Mouse (Mus musculus): Measurements from ENCODE around the gene Ifnlr1. TPM values are rescaled to one million over a fixed set of nuclear protein-coding genes. Genes with fewer than 3 reads are reported as not detected.

Gene Ifnlr1
- polyA plus RNA-seq, 1 experiment from 2014 or later: 0.24 TPM

DNA sequence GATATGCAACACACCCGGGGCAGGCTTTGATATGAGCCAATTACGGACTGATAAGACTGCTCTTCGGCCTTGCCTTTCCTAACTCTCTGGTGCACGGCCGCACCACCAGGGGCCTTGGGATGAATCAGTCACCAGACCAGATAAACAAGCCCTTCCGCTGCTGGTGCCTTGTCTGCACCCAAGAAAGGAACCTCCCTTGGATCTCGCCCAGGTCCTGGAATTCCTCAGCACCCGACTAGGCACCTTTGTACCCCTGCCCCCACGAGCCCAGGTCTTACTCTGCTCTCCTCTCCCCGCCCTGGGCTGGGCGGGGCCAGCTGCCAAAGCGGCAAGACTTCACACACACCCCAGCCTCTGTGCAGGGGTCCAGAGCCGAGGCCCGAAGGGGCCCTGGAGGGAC lies 41.7 kb downstream of the Ifnlr1 start, which contains the start of gene Il22ra1:
Gene Il22ra1 (plus strand): TSS at position 356 of the 400 bp plus-strand sequence.
- Histone ChIP-seq H3K27me3 (no peaks in the 10 kb centered on the region), H3K9ac (replicated peaks) (no peak within 1 kb of the TSS), H3K36me3 (no peaks in the 10 kb centered on the region), H3K27ac (replicated peaks) (no peak within 1 kb of the TSS), H3K4me1 (no peaks in the 10 kb centered on the region), H3K4me3 (no peak within 1 kb of the TSS), H3K4me2 (replicated peaks) (no peak within 1 kb of the TSS), H3K9me3 (no peaks in the 10 kb centered on the region)
- ATAC-seq (replicated peaks): no peak
- 64% methylated on average over 14 of the region's 14 CpGs for WGBS

DNA sequence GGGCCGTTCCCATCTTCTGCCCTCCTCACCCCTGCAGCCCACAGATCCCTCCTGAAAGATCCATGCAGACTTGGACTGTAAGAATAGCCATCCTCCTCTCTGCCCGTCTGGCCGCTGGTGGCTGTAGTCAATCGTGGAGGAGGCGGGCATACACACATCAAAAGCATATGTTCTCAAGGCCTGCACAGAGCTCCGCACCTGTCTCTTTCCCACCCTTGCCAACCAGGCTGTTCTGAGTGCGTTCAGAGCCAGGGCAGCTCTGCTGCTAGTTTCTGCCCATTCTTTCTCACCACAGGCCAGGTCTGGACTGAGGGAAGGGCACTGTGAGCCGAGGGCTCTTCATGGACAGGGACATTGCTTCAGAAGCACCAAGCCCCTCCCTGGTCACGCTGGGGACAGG lies 44.1 kb downstream of the Ifnlr1 start:
- Histone ChIP-seq H3K27me3 (no peaks in the 10 kb centered on the region), H3K9ac (replicated peaks) (no peak overlapping the region), H3K27ac (replicated peaks) (no peak overlapping the region), H3K36me3 (no peaks in the 10 kb centered on the region), H3K4me1 (no peaks in the 10 kb centered on the region), H3K4me3 (no peak overlapping the region), H3K9me3 (no peaks in the 10 kb centered on the region), H3K4me2 (replicated peaks) (no peak overlapping the region)
- ATAC-seq (replicated peaks): no peak
- WGBS: 70% methylated on average over 9 of the region's 9 CpGs

DNA sequence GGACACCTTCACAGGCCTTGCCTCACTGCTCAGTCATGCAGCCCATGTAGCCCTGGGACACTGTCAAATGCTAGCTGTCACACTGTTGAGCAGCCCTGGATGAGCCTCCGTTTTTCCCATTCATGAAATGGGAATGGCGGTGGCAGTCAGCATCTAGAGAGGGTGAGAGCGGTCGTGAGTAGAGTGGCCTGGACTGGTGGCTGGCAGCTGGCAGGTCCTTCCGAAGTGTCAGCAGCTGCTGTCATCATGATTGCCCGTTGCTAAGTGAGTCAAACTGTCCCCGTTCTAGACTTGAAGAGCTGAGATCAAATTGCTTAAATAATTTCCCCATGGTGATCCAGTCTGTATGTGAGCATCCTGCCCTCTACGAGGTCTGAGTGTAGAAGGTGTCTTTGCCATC lies 44.9 kb downstream of the Ifnlr1 start:
- no peak overlapping the region for H3K9ac ChIP-seq (replicated peaks)
- H3K27me3 ChIP-seq: no peaks in the 10 kb centered on the region
- no peak overlapping the region for H3K27ac ChIP-seq (replicated peaks)
- no peaks in the 10 kb centered on the region for H3K4me1 ChIP-seq
- WGBS: 73% methylated on average over 8 of the region's 8 CpGs
- H3K36me3 ChIP-seq: no peaks in the 10 kb centered on the region
- no peak for ATAC-seq (replicated peaks)
- no peak overlapping the region for H3K4me3 ChIP-seq
- no peaks in the 10 kb centered on the region for H3K9me3 ChIP-seq
- no peak overlapping the region for H3K4me2 ChIP-seq (replicated peaks)

DNA sequence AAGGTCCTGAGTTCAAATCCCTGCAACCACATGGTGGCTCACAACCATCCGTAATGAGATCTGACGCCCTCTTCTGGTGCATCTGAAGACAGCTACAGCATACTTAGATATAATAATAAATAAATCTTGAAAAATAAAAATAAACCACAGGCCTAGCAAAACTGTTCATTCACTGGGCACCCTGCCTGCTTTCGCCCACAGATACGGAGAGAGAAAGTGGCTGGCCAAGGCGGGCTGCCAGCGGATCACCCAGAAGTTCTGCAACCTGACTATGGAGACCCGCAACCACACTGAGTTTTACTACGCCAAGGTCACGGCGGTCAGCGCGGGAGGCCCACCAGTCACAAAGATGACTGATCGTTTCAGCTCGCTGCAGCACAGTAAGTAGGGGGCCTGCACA lies 47.8 kb downstream of the Ifnlr1 start:
- ATAC-seq (replicated peaks): no peak
- H3K36me3 ChIP-seq: no peaks in the 10 kb centered on the region
- H3K9me3 ChIP-seq: no peaks in the 10 kb centered on the region
- H3K9ac ChIP-seq (replicated peaks): no peak overlapping the region
- H3K4me3 ChIP-seq: no peak overlapping the region
- no peaks in the 10 kb centered on the region for H3K4me1 ChIP-seq
- 95% methylated on average over 14 of the region's 14 CpGs for whole genome bisulfite sequencing
- H3K27ac ChIP-seq (replicated peaks): no peak overlapping the region
- H3K4me2 ChIP-seq (replicated peaks): no peak overlapping the region
- no peaks in the 10 kb centered on the region for H3K27me3 ChIP-seq

DNA sequence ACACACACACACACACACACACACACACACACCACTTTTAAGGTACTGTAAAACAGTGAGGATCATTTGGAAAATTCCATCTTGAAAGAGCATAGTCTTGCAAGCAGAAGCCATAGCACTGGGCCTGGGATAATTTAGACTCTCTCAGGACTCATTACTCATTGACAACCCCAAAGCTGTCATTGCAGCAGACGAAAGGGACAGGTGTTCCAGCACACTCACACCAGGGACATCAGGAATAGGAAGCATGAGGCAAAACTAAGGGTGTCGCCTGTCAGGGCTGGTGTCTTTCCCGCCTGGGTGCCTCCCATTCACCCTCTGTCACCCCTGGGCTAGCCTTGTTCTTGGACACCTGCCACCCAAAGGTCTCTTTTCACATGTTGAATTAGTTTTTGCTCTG lies 50.8 kb downstream of the Ifnlr1 start:
- Histone ChIP-seq H3K27me3 (no peaks in the 10 kb centered on the region), H3K4me3 (no peak overlapping the region), H3K9ac (replicated peaks) (no peak overlapping the region), H3K4me2 (replicated peaks) (no peak overlapping the region), H3K4me1 (no peaks in the 10 kb centered on the region), H3K27ac (replicated peaks) (no peak overlapping the region), H3K36me3 (no peaks in the 10 kb centered on the region), H3K9me3 (no peaks in the 10 kb centered on the region)
- no peak for ATAC-seq (replicated peaks)
- 84% methylated on average over 3 of the region's 3 CpGs for WGBS

DNA sequence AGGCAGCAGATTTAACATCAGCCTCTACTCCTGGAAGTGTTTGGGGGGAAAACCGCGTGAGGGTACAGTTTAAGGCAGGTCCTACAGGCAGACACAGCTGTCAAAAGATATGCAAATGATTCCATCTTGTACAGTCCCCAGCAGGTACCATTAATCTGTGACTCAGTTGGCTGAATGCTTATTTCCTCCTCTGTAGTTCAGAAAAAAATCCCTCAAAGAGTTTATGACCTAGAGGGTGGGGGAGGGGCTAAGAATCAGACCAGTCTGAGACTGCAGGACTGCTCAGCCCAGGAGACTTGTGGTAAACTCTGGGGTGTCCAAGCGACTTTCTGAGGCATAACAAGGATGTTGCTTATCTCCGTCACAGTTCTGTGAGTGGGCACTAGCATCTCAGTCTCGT lies 52.1 kb downstream of the Ifnlr1 start:
- no peak overlapping the region for H3K27ac ChIP-seq (replicated peaks)
- 71% methylated on average over 5 of the region's 5 CpGs for WGBS
- no peak overlapping the region for H3K4me2 ChIP-seq (replicated peaks)
- no peak for ATAC-seq (replicated peaks)
- no peaks in the 10 kb centered on the region for H3K9me3 ChIP-seq
- H3K27me3 ChIP-seq: no peaks in the 10 kb centered on the region
- no peak overlapping the region for H3K9ac ChIP-seq (replicated peaks)
- no peak overlapping the region for H3K4me3 ChIP-seq
- no peaks in the 10 kb centered on the region for H3K36me3 ChIP-seq
- H3K4me1 ChIP-seq: no peaks in the 10 kb centered on the region

DNA sequence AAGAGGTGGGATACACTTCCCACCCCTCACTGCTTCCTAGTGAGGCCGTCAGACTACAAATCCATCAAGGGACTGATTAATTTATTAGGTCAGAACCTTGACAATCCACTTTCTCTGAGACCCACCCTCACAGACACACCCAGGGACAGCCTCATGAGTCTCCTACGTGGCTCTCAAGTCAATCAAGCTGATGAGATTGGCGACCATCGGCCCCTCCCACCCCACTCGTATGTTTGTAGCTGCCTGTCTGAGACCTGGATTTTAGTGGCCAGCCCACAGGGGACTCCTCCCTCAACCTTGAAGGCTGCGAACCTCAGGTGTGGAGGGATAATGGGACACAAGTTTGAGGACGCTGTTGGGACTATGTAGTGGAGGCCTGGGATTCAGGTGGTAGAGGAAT lies 53.1 kb downstream of the Ifnlr1 start:
- H3K9me3 ChIP-seq: no peaks in the 10 kb centered on the region
- H3K9ac ChIP-seq (replicated peaks): no peak overlapping the region
- no peaks in the 10 kb centered on the region for H3K36me3 ChIP-seq
- H3K27ac ChIP-seq (replicated peaks): no peak overlapping the region
- no peaks in the 10 kb centered on the region for H3K27me3 ChIP-seq
- no peak overlapping the region for H3K4me2 ChIP-seq (replicated peaks)
- no peak for ATAC-seq (replicated peaks)
- no peaks in the 10 kb centered on the region for H3K4me1 ChIP-seq
- 76% methylated on average over 7 of the region's 7 CpGs for WGBS
- H3K4me3 ChIP-seq: no peak overlapping the region

DNA sequence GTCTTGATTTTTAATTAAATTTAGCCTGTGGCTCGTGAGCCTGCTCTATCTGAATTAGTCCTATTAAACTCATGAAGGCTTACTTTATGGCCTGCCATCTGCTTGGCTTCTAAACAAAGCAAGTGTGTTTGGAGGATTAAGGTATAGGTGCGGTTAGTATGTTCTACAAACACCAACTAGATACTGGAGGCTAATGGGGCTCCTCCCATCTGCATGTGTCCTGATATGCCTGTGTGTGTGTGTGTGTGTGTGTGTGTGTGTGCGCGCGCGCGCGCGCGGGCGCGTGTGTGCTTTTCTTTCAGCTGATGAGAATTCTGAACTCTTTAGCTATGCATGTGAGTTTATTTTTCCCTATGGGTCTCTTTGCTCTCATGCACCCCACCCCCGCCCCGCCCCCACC lies 53.6 kb downstream of the Ifnlr1 start:
- Histone ChIP-seq H3K4me3 (no peak overlapping the region), H3K4me1 (no peaks in the 10 kb centered on the region), H3K4me2 (replicated peaks) (no peak overlapping the region), H3K27me3 (no peaks in the 10 kb centered on the region), H3K9me3 (no peaks in the 10 kb centered on the region), H3K9ac (replicated peaks) (no peak overlapping the region), H3K27ac (replicated peaks) (no peak overlapping the region), H3K36me3 (no peaks in the 10 kb centered on the region)
- 94% methylated on average over 14 of the region's 14 CpGs for WGBS
- no peak for ATAC-seq (replicated peaks)

DNA sequence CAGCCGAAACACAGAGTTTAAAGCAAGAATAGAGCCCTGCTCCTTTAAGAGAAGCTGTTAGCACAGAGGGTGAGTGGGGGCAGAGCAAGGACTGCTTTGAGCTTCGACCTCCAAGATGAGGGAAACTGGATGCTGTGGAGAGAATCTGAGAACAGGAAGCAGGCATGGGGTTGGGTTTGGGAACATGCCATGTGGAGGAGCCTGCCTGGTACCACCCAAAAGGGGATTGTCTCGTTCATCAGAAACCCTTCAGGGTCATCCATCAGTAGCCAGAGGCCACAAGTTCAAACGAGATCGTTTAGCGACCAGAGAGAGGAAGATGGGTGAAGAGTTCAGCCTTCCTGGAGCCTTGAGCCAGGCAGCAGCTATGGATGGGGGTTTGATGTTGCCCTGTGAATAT lies 57.4 kb downstream of the Ifnlr1 start:
- no peaks in the 10 kb centered on the region for H3K4me1 ChIP-seq
- H3K27ac ChIP-seq (replicated peaks): no peak overlapping the region
- no peaks in the 10 kb centered on the region for H3K36me3 ChIP-seq
- no peak overlapping the region for H3K9ac ChIP-seq (replicated peaks)
- no peaks in the 10 kb centered on the region for H3K27me3 ChIP-seq
- WGBS: 58% methylated on average over 6 of the region's 6 CpGs
- H3K9me3 ChIP-seq: no peaks in the 10 kb centered on the region
- no peak overlapping the region for H3K4me3 ChIP-seq
- no peak overlapping the region for H3K4me2 ChIP-seq (replicated peaks)
- ATAC-seq (replicated peaks): no peak

DNA sequence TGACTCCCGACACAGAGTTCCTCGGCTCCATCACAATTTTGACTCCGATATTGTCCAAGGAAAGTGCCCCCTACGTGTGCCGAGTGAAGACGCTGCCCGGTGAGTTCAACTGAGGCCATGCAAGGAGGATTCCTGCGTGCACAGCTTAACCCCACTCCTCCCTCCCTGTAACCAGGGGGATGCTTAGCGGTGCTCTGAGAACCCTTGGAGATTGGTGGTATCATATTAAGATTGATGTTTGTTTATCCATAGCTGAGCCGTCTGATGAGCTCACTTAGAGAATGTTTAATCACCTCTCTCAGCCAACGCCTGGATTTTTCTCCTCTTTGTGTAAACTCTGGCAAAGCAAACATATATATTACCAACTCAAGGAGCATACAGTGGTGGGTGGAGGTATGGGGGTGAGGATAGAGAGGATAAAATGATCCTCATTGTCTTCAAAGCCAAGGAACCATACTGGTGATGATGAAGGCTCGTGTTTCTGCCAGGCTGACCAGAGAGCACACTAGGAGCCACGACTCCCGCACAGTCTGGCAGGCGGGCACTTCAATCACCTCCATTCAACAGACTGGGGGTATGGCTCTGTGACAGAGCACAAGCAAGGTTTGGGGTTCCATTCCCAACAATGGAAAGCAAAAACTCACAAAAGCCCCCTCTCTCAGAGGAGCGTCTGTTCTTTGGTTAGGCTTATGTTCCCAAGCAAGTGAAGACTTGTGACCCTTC lies 58.8 kb downstream of the Ifnlr1 start:
- Histone ChIP-seq H3K4me3 (no peak overlapping the region), H3K27me3 (no peaks in the 10 kb centered on the region), H3K9me3 (no peaks in the 10 kb centered on the region), H3K4me2 (replicated peaks) (no peak overlapping the region), H3K4me1 (no peaks in the 10 kb centered on the region), H3K9ac (replicated peaks) (no peak overlapping the region), H3K36me3 (no peaks in the 10 kb centered on the region), H3K27ac (replicated peaks) (no peak overlapping the region)
- ATAC-seq (replicated peaks): no peak
- 65% methylated on average over 16 of the region's 16 CpGs for WGBS

DNA sequence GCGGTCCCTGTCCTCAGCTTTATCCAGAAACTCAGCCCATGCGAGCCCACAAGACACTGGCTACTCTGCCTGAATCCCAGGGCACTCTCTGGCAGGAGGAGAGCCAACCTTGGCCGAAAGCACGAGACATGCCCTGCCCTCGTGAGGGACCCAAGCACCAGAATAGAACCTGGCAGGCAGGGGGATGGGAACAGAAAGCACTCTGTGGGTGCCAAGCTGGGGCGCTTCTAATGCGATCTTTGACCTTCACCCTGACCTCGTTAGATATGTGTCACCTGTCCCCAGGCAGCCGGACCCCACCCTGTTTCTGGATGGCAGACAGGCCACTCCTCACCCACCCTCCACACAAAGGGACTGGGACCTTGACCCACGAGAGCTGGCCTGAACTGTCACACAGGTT lies 59.5 kb downstream of the Ifnlr1 start:
- WGBS: 82% methylated on average over 10 of the region's 10 CpGs
- no peak for ATAC-seq (replicated peaks)
- no peaks in the 10 kb centered on the region for H3K36me3 ChIP-seq

DNA sequence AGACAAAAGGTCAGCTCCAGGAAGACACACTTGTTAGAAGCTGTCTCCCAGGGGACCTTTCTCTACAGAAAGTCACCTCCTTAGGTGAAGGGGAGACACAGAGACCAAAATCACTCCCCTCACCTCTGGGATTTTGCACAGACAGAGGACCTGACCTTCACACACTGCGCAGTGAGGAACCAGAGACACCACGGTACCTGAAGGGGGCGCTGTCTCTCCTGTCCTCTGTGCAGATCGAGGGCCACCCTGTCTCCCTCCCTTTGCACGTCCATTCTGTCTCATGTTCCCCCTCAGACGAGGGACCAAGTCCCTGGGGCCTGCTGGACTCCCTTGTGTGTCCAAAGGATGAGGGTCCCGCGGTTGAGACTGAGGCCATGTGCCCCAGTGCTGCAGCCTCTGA lies 64.8 kb downstream of the Ifnlr1 start:
- Histone ChIP-seq H3K9ac (replicated peaks) (no peak overlapping the region), H3K4me1 (no peaks in the 10 kb centered on the region), H3K27ac (replicated peaks) (no peak overlapping the region), H3K36me3 (no peaks in the 10 kb centered on the region), H3K4me2 (replicated peaks) (no peak overlapping the region), H3K4me3 (no peak overlapping the region), H3K27me3 (no peaks in the 10 kb centered on the region), H3K9me3 (0 out of 2 replicates have a peak, but pooled peaks cover 2% of the 10 kb centered on the region)
- ATAC-seq (replicated peaks): no peak
- WGBS: 82% methylated on average over 8 of the region's 8 CpGs

More for the DNA sequence above, 59.5 kb downstream of the Ifnlr1 start:
- Histone ChIP-seq H3K4me2 (replicated peaks) (no peak overlapping the region), H3K4me1 (no peaks in the 10 kb centered on the region), H3K9ac (replicated peaks) (no peak overlapping the region), H3K27me3 (no peaks in the 10 kb centered on the region), H3K27ac (replicated peaks) (no peak overlapping the region), H3K9me3 (no peaks in the 10 kb centered on the region), H3K4me3 (no peak overlapping the region)

DNA sequence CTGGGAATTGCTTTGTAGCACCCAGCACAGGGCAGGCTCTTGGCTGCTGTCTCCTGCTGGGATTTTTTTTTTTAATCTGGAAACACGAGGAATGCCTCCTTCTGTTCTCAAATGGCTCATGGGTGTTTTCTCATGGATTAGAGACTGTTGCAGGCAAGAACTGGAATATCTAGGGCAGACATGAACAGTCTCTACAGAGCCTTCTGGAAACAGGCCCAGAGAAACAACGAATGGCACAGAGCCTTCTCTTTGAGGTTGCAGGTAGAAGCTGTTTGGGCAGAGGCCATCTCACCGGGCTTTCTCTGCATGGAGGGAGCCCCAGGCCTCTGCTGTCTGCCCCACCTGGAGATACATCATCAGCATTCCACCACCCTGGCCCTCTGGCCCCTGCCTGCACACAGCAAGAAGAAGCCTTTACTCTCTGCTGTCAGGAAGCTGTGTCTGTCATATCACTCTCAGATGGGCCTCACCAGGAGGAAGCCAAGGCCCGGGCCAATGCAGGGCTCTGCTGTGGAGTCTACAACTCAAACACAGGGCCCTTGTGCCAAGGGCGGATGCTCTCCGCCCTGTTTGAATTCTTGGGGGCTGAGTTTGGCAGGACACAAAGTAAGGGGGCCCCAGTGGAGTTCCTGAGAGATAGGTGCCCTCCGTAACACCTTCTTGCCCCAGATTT lies 66.2 kb downstream of the Ifnlr1 start:
- Histone ChIP-seq H3K36me3 (no peaks in the 10 kb centered on the region), H3K4me2 (replicated peaks) (no peak overlapping the region), H3K9me3 (0 out of 2 replicates have a peak, but pooled peaks cover 2% of the 10 kb centered on the region), H3K27ac (replicated peaks) (no peak overlapping the region), H3K27me3 (no peaks in the 10 kb centered on the region), H3K4me1 (no peaks in the 10 kb centered on the region), H3K4me3 (no peak overlapping the region), H3K9ac (replicated peaks) (no peak overlapping the region)
- ATAC-seq (replicated peaks): no peak
- WGBS: 80% methylated on average over 7 of the region's 7 CpGs
